Mouse (Mus musculus): Measurements from ENCODE around the gene Kcnk2. TPM values are rescaled to one million over a fixed set of nuclear protein-coding genes. Genes with fewer than 3 reads are reported as not detected.

Kcnk2 gene
- polyA plus RNA-seq, 1 experiment from 2014 or later = 0.32 TPM

Small RNAs within 50 kb of the gene (microRNA-seq; reads per million reads assigned to microRNA genes)
- gene Gm24092 = not detected
